Mouse (Mus musculus) left cerebral cortex, postnatal 25 days (tissue): ENCODE data around the gene Clip2. TPM values are rescaled to one million over a fixed set of nuclear protein-coding genes. Genes with fewer than 3 reads are reported as not detected.
"Not testable (repeated sequence)": the region's sequence is repeated elsewhere in the genome, so short reads cannot be mapped to it uniquely, and the experiment has no call there.

Source experiments
- DNase-seq, 2 experiments: peaks; one replicate each; pipeline ENCODE4 v3.0.0; 2022; ENCODE audit warnings: low spot score in 2 of 2, mixed read lengths in 1 of 2
- intact Hi-C: fragments of 180-260 bp; cut with DNase I; formaldehyde crosslinking; loops from one replicate; pipeline ENCODE4 v1.15.1; 2025
- total RNA-seq, 2 experiments: library from RNA; stranded (reverse); gene quantifications; 2 replicates each; pipeline ENCODE4 v1.2.3; 2021

Gene Clip2
- total RNA-seq, 2 experiments from 2014 or later = 106 to 120 TPM

GRCm38 (mm10) chr5:134470538-134471169 lies 81.6 kb downstream of the Clip2 start:
- intact Hi-C loops = loop anchor here (5.0 kb wide), 1 partner anchor 83 kb away; no protein-coding TSS in a partner anchor
- DNase-seq = no peak

- intact Hi-C loops = loop anchor here (2.0 to 5.0 kb wide), 2 partner anchors 43 to 82 kb away; no protein-coding TSS in a partner anchor
- no peak for DNase-seq
These were observed 82.6 kb downstream of the Clip2 start for GRCm38 (mm10) chr5:134469559-134470150.

GRCm38 (mm10) chr5:134468158-134468765 lies 84.0 kb downstream of the Clip2 start:
- DNase-seq = peak; percentile 46 to 75
- intact Hi-C loops = loop anchor here (2.0 kb wide), 1 partner anchor 41 kb away; no protein-coding TSS in a partner anchor

GRCm38 (mm10) chr5:134467030-134467549 lies 85.1 kb downstream of the Clip2 start:
- no peak for DNase-seq
- intact Hi-C loops = no loop called here

GRCm38 (mm10) chr5:134466296-134467029 lies 85.8 kb downstream of the Clip2 start:
- DNase-seq = peak in 1 of 2 experiments; percentile 34
- intact Hi-C loops = no loop called here

GRCm38 (mm10) chr5:134465197-134465596 lies 87.0 kb downstream of the Clip2 start:
- intact Hi-C loops = no loop called here
- DNase-seq = no peak

- intact Hi-C loops = no loop called here
- no peak for DNase-seq
These were observed 88.0 kb downstream of the Clip2 start for GRCm38 (mm10) chr5:134464225-134464624.

GRCm38 (mm10) chr5:134462731-134463130 lies 89.5 kb downstream of the Clip2 start:
- no peak for DNase-seq
- intact Hi-C loops = no loop called here

- DNase-seq = no peak
- intact Hi-C loops = no loop called here
These were observed 89.9 kb downstream of the Clip2 start for GRCm38 (mm10) chr5:134462316-134462715.

- DNase-seq = no peak
- intact Hi-C loops = no loop called here
These were observed 91.7 kb downstream of the Clip2 start for GRCm38 (mm10) chr5:134460546-134460945.

GRCm38 (mm10) chr5:134459096-134459495 lies 93.1 kb downstream of the Clip2 start:
- intact Hi-C loops = no loop called here
- DNase-seq = no peak

- intact Hi-C loops = no loop called here
- DNase-seq = no peak
These were observed 93.8 kb downstream of the Clip2 start for GRCm38 (mm10) chr5:134458416-134458815.

- intact Hi-C loops = no loop called here
- no peak for DNase-seq
These were observed 94.9 kb downstream of the Clip2 start for GRCm38 (mm10) chr5:134457371-134457770.

- peak; percentile 73 to 84 for DNase-seq
- intact Hi-C loops = no loop called here
These were observed 95.7 kb downstream of the Clip2 start, which contains the start of gene Gtf2ird1 for GRCm38 (mm10) chr5:134456503-134456962. Gene Gtf2ird1 (minus strand): TSS chr5:134456716.

GRCm38 (mm10) chr5:134455914-134456423 lies 96.3 kb downstream of the Clip2 start:
- intact Hi-C loops = no loop called here
- DNase-seq = peak; percentile 43 to 45

- peak in 1 of 2 experiments; percentile 24 for DNase-seq
- intact Hi-C loops = no loop called here
These were observed 96.9 kb downstream of the Clip2 start for GRCm38 (mm10) chr5:134455186-134455895.

GRCm38 (mm10) chr5:134454421-134454820 lies 97.8 kb downstream of the Clip2 start:
- DNase-seq = no peak
- intact Hi-C loops = no loop called here

- intact Hi-C loops = no loop called here
- DNase-seq = no peak
These were observed 98.7 kb downstream of the Clip2 start for GRCm38 (mm10) chr5:134453577-134453976.

- intact Hi-C loops, DNase-seq: not testable (repeated sequence)
These were observed 105.5 kb downstream of the Clip2 start for GRCm38 (mm10) chr5:134446755-134447154.
